Mouse (Mus musculus) embryonic facial prominence, embryonic 11.5 days (tissue): ENCODE measurements around the gene Wdr13. TPM values are rescaled to one million over a fixed set of nuclear protein-coding genes. Genes with fewer than 3 reads are reported as not detected.

Experiments
- ATAC-seq: fragments of 200-750 bp; cut with Nextera tagmentation; replicated peaks from 2 replicates; pipeline ENCODE4 v1.8.0; 2017; ENCODE audit warnings: low read depth; ENCODE audit not compliant: insufficient number of reproducible peaks, low FRiP score, low TSS enrichment
- DNase-seq: peaks from one replicate; pipeline ENCODE4 v3.0.0-alpha.2; 2015; ENCODE audit warnings: low spot score
- H3K27ac ChIP-seq: fragments of 300-500 bp; sonication (generic); replicated peaks from 2 replicates; pipeline ENCODE4 v1.5.1; 2014; ENCODE audit warnings: mild to moderate bottlenecking, low read depth, low read length, control low read depth
- H3K27me3 ChIP-seq: fragments of 300-500 bp; sonication (generic); 2 replicates; pipeline ENCODE4 v1.6.1; 2014; ENCODE audit warnings: mild to moderate bottlenecking, low read length, moderate library complexity, mixed read lengths; ENCODE audit not compliant: control insufficient read depth, insufficient read depth
- H3K36me3 ChIP-seq: fragments of 300-500 bp; sonication (generic); replicated peaks from 2 replicates; pipeline ENCODE4 v1.6.1; 2014; ENCODE audit warnings: low read depth, mild to moderate bottlenecking, low read length, moderate library complexity, mixed read lengths; ENCODE audit not compliant: control insufficient read depth, insufficient read depth
- H3K4me1 ChIP-seq: fragments of 300-500 bp; sonication (generic); 2 replicates; pipeline ENCODE4 v1.6.1; 2014; ENCODE audit warnings: low read length, mixed read lengths; ENCODE audit not compliant: control insufficient read depth, insufficient read depth
- H3K4me2 ChIP-seq: fragments of 300-500 bp; sonication (generic); 2 replicates; pipeline ENCODE4 v1.6.1; 2014; ENCODE audit warnings: low read depth, mild to moderate bottlenecking, control low read depth, low read length, moderate library complexity
- H3K4me3 ChIP-seq: fragments of 300-500 bp; sonication (generic); 2 replicates; pipeline ENCODE4 v1.5.1; 2014; ENCODE audit warnings: low read depth, low read length, control low read depth
- H3K9ac ChIP-seq: fragments of 300-500 bp; sonication (generic); replicated peaks from 2 replicates; pipeline ENCODE4 v1.6.1; 2014; ENCODE audit warnings: mild to moderate bottlenecking, control low read depth, low read length
- H3K9me3 ChIP-seq: fragments of 300-500 bp; sonication (generic); replicated peaks from 2 replicates; pipeline ENCODE4 v1.6.1; 2016; ENCODE audit warnings: mild to moderate bottlenecking, low read length, inconsistent platforms, mixed read lengths; ENCODE audit not compliant: control insufficient read depth
- WGBS: fragments of 180-500 bp; shearing (Covaris S2); extraction: QIAGEN DNeasy Blood & Tissue Kit; methylation state at CpG from one replicate; pipeline ENCODE4 v1.1.7; 2014; 5-methylcytosine and 5-hydroxymethylcytosine counted together
- polyA plus RNA-seq: library from polyadenylated mRNA; unstranded; fragments of >200 nt; fragmentation: Nextera tagmentation; extraction: Ambion mirVana; gene quantifications from 2 replicates; pipeline ENCODE4 v1.2.1, GENCODE M21; 2014

The Wdr13 gene
- polyA plus RNA-seq, 1 experiment from 2014 or later = 15.1 TPM

DNA sequence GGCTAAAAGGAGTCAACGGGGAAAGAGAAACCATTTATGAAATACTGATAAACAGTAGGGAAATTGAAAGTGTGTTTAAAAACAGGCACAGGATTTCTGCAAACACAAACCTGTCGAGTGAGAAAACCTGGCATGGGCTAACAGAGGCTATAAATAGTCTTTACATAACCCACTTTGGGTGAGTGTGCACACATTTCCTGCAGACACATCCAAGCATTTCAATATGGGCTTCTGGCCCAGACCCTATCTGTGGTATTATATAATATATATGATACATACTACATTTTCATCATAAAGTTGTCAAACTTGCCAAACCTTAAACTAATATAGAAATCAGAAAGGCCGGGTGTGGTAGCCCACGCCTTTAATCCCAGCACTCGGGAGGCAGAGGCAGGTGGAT, 30.4 kb upstream of the Wdr13 start:
- Histone ChIP-seq H3K27ac (no peak overlapping the region), H3K9ac (no peak overlapping the region), H3K4me3 (no peak overlapping the region), H3K9me3 (no peaks in the 10 kb centered on the region), H3K36me3 (no peaks in the 10 kb centered on the region), H3K27me3 (no peaks in the 10 kb centered on the region), H3K4me1 (no peaks in the 10 kb centered on the region), H3K4me2 (no peak overlapping the region)
- ATAC-seq = no peak
- no peak for DNase-seq
- WGBS = 92% methylated on average over 5 of the region's 5 CpGs

DNA sequence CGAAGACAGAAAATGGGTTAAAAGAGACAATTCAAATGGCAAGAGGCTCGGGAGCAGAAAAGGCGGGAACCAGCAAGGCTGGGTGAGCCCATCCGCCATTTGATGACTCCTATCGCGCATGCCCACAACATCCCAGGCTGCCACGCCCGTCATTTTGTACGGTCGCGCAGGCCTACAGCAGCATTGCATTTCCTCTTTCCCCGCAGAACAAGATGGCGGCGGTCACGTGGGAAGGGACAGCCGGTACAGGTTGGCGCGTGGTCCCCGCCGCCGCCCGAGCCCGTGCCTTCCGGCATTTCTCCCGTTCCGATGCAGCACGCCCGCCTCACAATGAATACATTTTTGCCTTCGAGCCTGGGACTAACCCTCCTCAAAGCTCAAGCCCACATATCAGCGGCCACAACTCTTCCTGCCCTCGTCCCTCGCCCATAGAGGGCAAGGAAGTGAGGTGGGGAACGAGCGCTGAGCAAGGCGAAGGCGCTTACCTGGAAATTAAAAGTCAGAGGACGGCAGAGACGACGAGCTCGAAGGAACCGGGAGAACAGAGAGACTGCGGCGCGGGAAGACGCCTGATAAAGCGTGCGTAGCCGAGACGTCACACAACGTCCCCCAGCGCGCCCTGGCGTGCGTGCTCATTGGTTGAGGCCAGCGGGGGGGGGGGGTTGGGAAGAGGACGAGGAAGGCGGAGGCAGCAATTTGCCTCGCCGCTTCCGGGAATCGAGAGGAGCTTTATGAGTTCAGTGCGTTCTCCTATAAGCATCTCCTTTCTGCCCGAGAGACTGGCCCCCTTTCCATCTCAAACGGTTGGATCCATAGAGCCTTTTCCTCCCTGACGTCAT, 12.7 kb upstream of the Wdr13 start, which contains the start of gene Rbm3:
Gene Rbm3 (minus strand): TSS at position 728 of the 839 bp plus-strand sequence.
- Histone ChIP-seq H3K36me3 (peaks cover 3% of the 10 kb centered on the region; the same call in 1 of the 2 replicates), H3K4me2 (peak within 1 kb of the TSS; percentile 76), H3K4me1 (no peaks in the 10 kb centered on the region), H3K9me3 (no peaks in the 10 kb centered on the region), H3K4me3 (peak within 1 kb of the TSS; percentile 55), H3K27ac (peak within 1 kb of the TSS; percentile 95), H3K27me3 (no peaks in the 10 kb centered on the region), H3K9ac (peak within 1 kb of the TSS; percentile 85)
- DNase-seq (peak; percentile 86), ATAC-seq (peak; percentile 91)
- WGBS = 26% methylated on average over 59 of the region's 65 CpGs

GRCm38 (mm10) chrX:8143750-8144149, 11.1 kb upstream of the Wdr13 start:
- Histone ChIP-seq H3K4me2 (peak overlapping the region; percentile 76), H3K9ac (peak overlapping the region; percentile 85; the same call in 1 of the 2 replicates), H3K36me3 (peaks cover 3% of the 10 kb centered on the region; the same call in 1 of the 2 replicates), H3K27me3 (no peaks in the 10 kb centered on the region), H3K9me3 (no peaks in the 10 kb centered on the region), H3K27ac (no peak overlapping the region), H3K4me3 (peak overlapping the region; percentile 55), H3K4me1 (no peaks in the 10 kb centered on the region)
- ATAC-seq (no peak), DNase-seq (no peak)
- WGBS = 79% methylated on average over 7 of the region's 7 CpGs

DNA sequence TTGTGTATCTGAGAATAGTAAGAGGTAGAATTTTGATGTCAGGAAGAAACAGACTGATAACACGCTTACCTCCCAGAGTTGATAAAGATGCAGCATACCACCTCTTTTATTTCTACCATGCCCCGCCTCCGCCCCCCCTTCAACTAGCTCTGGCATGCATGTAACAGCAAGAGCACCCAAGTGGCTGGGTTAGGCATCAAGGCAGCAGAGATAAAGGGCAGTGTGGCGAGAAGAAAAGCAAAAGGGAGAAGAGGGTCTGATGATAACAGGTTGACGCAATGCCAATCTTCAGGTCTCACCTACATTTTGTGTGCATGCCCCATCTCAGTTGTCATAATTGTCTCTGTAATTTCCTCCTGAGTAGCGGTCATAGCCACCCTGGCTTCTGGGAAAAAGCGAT, 10.3 kb upstream of the Wdr13 start:
- H3K27me3 ChIP-seq = no peaks in the 10 kb centered on the region
- H3K4me1 ChIP-seq = no peaks in the 10 kb centered on the region
- no peak overlapping the region for H3K4me3 ChIP-seq
- no peak overlapping the region for H3K4me2 ChIP-seq
- ATAC-seq (no peak), DNase-seq (no peak)
- H3K9ac ChIP-seq = no peak overlapping the region
- H3K27ac ChIP-seq = no peak overlapping the region
- H3K36me3 ChIP-seq = peaks cover 3% of the 10 kb centered on the region; the same call in 1 of the 2 replicates
- no peaks in the 10 kb centered on the region for H3K9me3 ChIP-seq
- WGBS = 90% methylated on average over 7 of the region's 7 CpGs

DNA sequence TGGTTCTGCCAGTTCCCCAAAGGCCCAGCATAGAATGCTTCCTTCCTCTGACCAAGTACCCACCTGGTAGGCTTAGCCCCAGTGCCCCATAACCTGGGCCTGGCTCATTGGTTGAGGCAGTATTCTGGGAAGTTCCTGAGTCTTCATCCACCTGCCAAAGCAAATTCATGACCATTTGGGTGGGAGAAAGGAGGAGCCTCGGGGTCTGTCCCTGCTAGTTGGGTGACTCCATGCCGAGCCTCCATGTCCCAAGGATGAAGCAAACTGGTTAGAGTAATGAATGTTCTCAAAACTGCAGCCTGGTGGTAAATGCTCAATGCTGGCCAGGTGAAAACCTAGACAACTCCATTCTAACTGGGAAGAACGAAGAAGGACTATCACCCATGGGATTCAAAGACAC, 8.4 kb upstream of the Wdr13 start:
- H3K9ac ChIP-seq = no peak overlapping the region
- no peak overlapping the region for H3K4me2 ChIP-seq
- H3K4me1 ChIP-seq = no peaks in the 10 kb centered on the region
- H3K4me3 ChIP-seq = no peak overlapping the region
- no peaks in the 10 kb centered on the region for H3K9me3 ChIP-seq
- peaks cover 3% of the 10 kb centered on the region; the same call in 1 of the 2 replicates for H3K36me3 ChIP-seq
- no peaks in the 10 kb centered on the region for H3K27me3 ChIP-seq
- no peak for DNase-seq
- no peak overlapping the region for H3K27ac ChIP-seq
- 84% methylated on average over 3 of the region's 3 CpGs for WGBS
- ATAC-seq = no peak

DNA sequence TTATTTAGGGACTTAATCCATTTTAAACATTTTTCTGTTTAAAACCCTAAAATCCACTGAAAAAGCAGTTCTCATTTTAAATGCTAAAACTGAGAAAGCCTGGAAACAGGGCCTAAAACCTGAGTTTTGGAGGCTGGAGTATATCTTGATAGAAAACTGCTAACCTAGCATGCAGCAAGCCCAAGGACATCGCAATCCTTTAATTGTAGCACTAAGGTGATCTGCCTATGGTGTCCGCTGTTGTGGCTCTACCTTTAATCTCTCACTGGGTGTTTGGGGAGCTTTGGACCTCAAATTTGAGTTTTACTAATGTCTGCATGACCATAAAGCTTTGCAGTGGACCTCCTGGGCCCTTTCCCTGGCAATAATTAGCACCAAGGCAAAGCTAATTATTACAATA, 7.8 kb upstream of the Wdr13 start:
- no peak for ATAC-seq
- WGBS = 89% methylated on average over 2 of the region's 2 CpGs

DNA sequence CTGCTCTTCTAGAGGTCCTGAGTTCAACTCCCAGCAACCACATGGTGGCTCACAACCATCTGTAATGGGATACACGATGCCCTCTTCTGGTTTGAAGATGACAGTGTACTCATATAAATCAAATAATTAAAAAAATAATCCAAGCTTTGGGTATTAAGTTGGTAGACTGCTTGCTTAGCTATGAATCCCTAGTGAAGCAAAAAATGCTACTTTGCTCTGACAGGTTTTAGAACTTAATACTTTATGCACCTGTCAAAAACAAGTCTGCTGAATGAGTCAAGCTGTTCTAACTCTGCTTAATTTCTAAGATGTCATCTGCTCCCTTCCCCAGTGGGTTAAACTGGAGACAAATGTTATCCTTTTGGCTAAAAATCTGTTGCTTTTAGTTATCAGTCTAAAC, 6.8 kb upstream of the Wdr13 start:
- no peak for ATAC-seq
- no peaks in the 10 kb centered on the region for H3K27me3 ChIP-seq
- H3K4me2 ChIP-seq = no peak overlapping the region
- no peak for DNase-seq
- no peak overlapping the region for H3K9ac ChIP-seq
- H3K4me3 ChIP-seq = no peak overlapping the region
- WGBS = 68% methylated on average over 1 of the region's 1 CpGs
- no peaks in the 10 kb centered on the region for H3K9me3 ChIP-seq
- no peaks in the 10 kb centered on the region for H3K4me1 ChIP-seq
- peaks cover 3% of the 10 kb centered on the region; the same call in 1 of the 2 replicates for H3K36me3 ChIP-seq
- H3K27ac ChIP-seq = no peak overlapping the region

More for the DNA sequence above, 7.8 kb upstream of the Wdr13 start:
- DNase-seq = no peak
- Histone ChIP-seq H3K27me3 (no peaks in the 10 kb centered on the region), H3K4me2 (no peak overlapping the region), H3K27ac (no peak overlapping the region), H3K36me3 (peaks cover 3% of the 10 kb centered on the region; the same call in 1 of the 2 replicates), H3K4me1 (no peaks in the 10 kb centered on the region), H3K4me3 (no peak overlapping the region), H3K9me3 (no peaks in the 10 kb centered on the region), H3K9ac (no peak overlapping the region)

DNA sequence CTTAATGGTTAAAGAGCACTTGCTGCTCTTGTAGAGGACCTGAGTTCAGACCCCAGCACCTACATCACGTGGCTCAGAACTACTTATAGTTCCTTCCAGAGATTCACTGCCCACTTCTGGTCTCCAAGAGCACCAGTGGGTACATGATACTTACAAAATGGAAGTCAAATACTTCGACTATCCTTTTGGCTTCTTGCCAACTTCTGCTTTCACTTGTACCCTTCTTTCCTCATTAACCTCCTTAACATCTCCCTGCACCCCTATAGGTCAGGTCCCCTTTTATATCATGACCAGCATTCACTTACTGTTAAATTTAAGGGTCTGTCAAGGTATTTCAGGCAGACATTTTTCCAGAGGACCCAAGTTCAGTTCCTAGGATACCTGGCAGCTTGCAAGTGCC, 3.2 kb upstream of the Wdr13 start:
- whole genome bisulfite sequencing = 48% methylated on average over 2 of the region's 2 CpGs
- H3K4me1 ChIP-seq = no peaks in the 10 kb centered on the region

More for the DNA sequence above, 3.2 kb upstream of the Wdr13 start:
- DNase-seq = no peak
- ATAC-seq = no peak
- no peak overlapping the region for H3K27ac ChIP-seq
- no peaks in the 10 kb centered on the region for H3K36me3 ChIP-seq
- H3K9ac ChIP-seq = no peak overlapping the region
- no peak overlapping the region for H3K4me3 ChIP-seq
- H3K27me3 ChIP-seq = no peaks in the 10 kb centered on the region
- H3K4me2 ChIP-seq = no peak overlapping the region
- no peaks in the 10 kb centered on the region for H3K9me3 ChIP-seq
